Mouse (Mus musculus): ENCODE measurements around the gene Pitx2.

The Pitx2 gene

GRCm38 (mm10) chr3:129222448-129223290, 23.0 kb downstream of the Pitx2 start:
- ChIA-PET POLR2A (interaction anchor here in 2 of 4 experiments (0.6 to 3.8 kb wide), 9 partner anchors 8 to 581 kb away, joined by 3 to 29 read pairs (median 3); no protein-coding TSS in a partner anchor), CTCF (no interaction called here)

GRCm38 (mm10) chr3:129223401-129223800, 23.7 kb downstream of the Pitx2 start:
- CTCF ChIA-PET: interaction anchor here in 2 of 4 experiments (0.6 to 1.2 kb wide), 2 partner anchors 18 to 206 kb away, joined by 3 read pairs; no protein-coding TSS in a partner anchor
- POLR2A ChIA-PET: interaction anchor here in 3 of 4 experiments (0.6 to 3.8 kb wide), 13 partner anchors 8 to 582 kb away, joined by 3 to 29 read pairs (median 3); no protein-coding TSS in a partner anchor

GRCm38 (mm10) chr3:129223964-129224805, 24.5 kb downstream of the Pitx2 start:
- ChIA-PET CTCF (interaction anchor here in 3 of 4 experiments (0.6 to 1.3 kb wide), 5 partner anchors 8 to 205 kb away, joined by 3 to 4 read pairs (median 3); no protein-coding TSS in a partner anchor), POLR2A (interaction anchor here in 3 of 4 experiments (0.6 to 3.8 kb wide), 17 partner anchors 9 to 458 kb away, joined by 3 to 29 read pairs (median 4); partner anchors contain the start of gene Pitx2 (in 1 of the 3))

GRCm38 (mm10) chr3:129224806-129225576, 25.3 kb downstream of the Pitx2 start:
- POLR2A ChIA-PET: interaction anchor here in 3 of 4 experiments (0.6 to 3.8 kb wide), 14 partner anchors 8 to 145 kb away, joined by 3 to 29 read pairs (median 4); partner anchors contain the start of gene Pitx2 (in 1 of the 3)
- CTCF ChIA-PET: interaction anchor here in 3 of 4 experiments (0.6 to 1.3 kb wide), 4 partner anchors 9 to 20 kb away, joined by 3 to 4 read pairs (median 4); no protein-coding TSS in a partner anchor

- POLR2A ChIA-PET: interaction anchor here in 2 of 4 experiments (0.6 to 3.8 kb wide), 10 partner anchors 9 to 144 kb away, joined by 3 to 29 read pairs (median 6); no protein-coding TSS in a partner anchor
- CTCF ChIA-PET: interaction anchor here in 2 of 4 experiments (1.2 to 1.5 kb wide), 2 partner anchors 10 to 21 kb away, joined by 3 read pairs; no protein-coding TSS in a partner anchor
Observed at GRCm38 (mm10) chr3:129225577-129226289, 26.1 kb downstream of the Pitx2 start.

- CTCF ChIA-PET: interaction anchor here in 2 of 4 experiments (0.6 to 1.5 kb wide), 2 partner anchors 22 to 115 kb away, joined by 3 read pairs; no protein-coding TSS in a partner anchor
- POLR2A ChIA-PET: interaction anchor here in 2 of 4 experiments (0.8 to 1.7 kb wide), 4 partner anchors 8 to 11 kb away, joined by 3 to 4 read pairs (median 4); no protein-coding TSS in a partner anchor
Observed at GRCm38 (mm10) chr3:129226681-129227080, 27.0 kb downstream of the Pitx2 start.

GRCm38 (mm10) chr3:129227331-129227730, 27.7 kb downstream of the Pitx2 start:
- POLR2A ChIA-PET: interaction anchor here in 2 of 4 experiments (0.8 to 1.7 kb wide), 6 partner anchors 9 to 13 kb away, joined by 3 to 5 read pairs (median 4); no protein-coding TSS in a partner anchor
- CTCF ChIA-PET: interaction anchor here in 1 of 4 experiments (1.5 kb wide), 1 partner anchor 23 kb away, joined by 3 read pairs; no protein-coding TSS in a partner anchor

GRCm38 (mm10) chr3:129238010-129238409, 38.3 kb downstream of the Pitx2 start:
- ChIA-PET CTCF (no interaction called here), POLR2A (interaction anchor here in 3 of 4 experiments (0.9 to 1.6 kb wide), 7 partner anchors 13 to 55 kb away, joined by 3 to 4 read pairs (median 3); no protein-coding TSS in a partner anchor)

- CTCF ChIA-PET: no interaction called here
- POLR2A ChIA-PET: interaction anchor here in 3 of 4 experiments (0.9 to 1.6 kb wide), 9 partner anchors 11 to 55 kb away, joined by 3 to 4 read pairs (median 3); no protein-coding TSS in a partner anchor
Observed at GRCm38 (mm10) chr3:129238664-129239258, 39.1 kb downstream of the Pitx2 start.

GRCm38 (mm10) chr3:129250997-129251396, 51.3 kb downstream of the Pitx2 start:
- ChIA-PET CTCF (no interaction called here), POLR2A (no interaction called here)

GRCm38 (mm10) chr3:129254246-129254645, 54.6 kb downstream of the Pitx2 start:
- CTCF ChIA-PET: no interaction called here
- POLR2A ChIA-PET: interaction anchor here in 1 of 4 experiments (0.6 kb wide), 1 partner anchor 292 kb away, joined by 7 read pairs; no protein-coding TSS in a partner anchor

- CTCF ChIA-PET: interaction anchor here in 2 of 4 experiments (0.5 to 1.0 kb wide), 4 partner anchors 34 to 474 kb away, joined by 3 to 4 read pairs (median 3); no protein-coding TSS in a partner anchor
- POLR2A ChIA-PET: no interaction called here
Observed at GRCm38 (mm10) chr3:129256283-129256682, 56.6 kb downstream of the Pitx2 start.

GRCm38 (mm10) chr3:129256766-129257165, 57.1 kb downstream of the Pitx2 start:
- ChIA-PET POLR2A (no interaction called here), CTCF (interaction anchor here in 2 of 4 experiments (0.5 to 1.0 kb wide), 4 partner anchors 34 to 473 kb away, joined by 3 to 4 read pairs (median 3); no protein-coding TSS in a partner anchor)

GRCm38 (mm10) chr3:129258497-129258896, 58.8 kb downstream of the Pitx2 start:
- POLR2A ChIA-PET: no interaction called here
- CTCF ChIA-PET: interaction anchor here in 2 of 4 experiments (0.7 to 1.5 kb wide), 3 partner anchors 12 to 424 kb away, joined by 4 to 8 read pairs (median 5); no protein-coding TSS in a partner anchor

All from embryonic stem cell, embryonic (primary cell).